Mouse (Mus musculus) retina, postnatal 7 days (tissue): Measurements from ENCODE around the gene Asb13.

Experiments
- DNase-seq: peaks from one replicate; pipeline ENCODE4 v3.0.0-alpha.2; 2012; ENCODE audit warnings: low read depth, low spot score

Gene Asb13

DNA sequence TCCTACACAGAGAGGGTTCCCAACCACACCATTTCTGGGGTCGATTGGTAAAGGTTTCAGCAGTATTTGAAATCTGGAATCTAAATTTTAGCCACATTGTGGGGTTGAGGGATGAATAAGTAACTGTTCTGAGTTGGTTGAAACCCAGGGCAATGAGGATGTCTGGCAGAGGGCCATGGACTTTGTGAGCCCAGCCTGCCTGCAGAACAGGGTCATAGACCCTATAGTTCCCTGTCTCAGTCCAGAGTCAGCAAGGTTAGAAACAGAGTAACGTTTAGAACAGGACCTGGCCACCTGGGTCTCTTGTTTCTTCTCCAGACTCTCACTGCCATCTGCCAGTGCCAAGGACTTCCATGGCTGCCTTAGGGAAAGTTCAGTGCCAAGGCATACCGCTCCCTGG lies 30.4 kb downstream of the Asb13 start:
- DNase-seq, result no peak

DNA sequence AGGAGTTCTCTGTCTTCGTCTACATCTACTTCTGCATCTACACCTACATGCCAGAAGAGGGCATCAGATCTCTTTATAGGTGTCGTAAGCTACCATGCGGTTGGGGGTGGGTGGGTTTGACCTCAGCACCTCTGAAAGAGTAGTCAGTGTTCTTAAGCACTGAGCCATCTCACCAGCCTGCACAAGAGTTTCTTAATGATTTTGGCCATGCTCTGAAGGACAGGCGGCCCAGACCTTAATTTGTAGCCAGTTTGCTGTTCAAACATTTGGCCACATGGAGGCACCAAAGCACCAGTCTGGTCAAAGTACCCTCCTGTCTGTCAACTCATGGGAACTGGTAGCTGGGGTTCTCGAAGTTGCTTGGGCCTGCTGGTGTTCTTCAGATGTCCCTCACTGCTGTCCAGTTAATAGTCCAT lies 31.5 kb downstream of the Asb13 start:
- DNase-seq, result peak; percentile 51

DNA sequence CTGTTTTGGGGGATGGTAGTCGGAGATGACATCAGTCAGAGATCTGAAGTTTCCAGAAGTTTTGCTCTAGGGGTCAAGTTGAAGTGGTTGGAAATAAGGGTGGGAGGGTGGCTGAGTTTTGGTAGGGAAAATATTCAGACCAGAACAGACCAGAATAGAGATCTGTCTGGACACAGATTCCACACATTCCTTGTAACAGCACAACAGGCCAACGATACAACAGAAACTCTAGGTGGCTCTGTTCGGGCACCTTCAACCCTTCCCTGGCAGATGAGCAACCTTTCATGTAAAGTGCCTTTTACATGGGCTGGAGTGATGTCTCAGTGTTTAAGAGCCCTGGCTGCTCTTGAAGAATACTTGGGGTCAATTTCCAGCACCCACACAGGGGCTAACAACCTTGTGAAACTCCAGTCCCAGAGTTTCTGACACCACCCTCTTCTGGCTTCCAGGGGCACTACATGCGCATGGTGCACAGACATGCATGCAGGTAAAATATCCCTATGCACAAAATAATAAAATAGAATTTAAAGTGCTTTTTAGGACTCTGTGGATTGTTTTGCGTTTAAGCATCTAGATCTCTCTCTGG lies 33.5 kb downstream of the Asb13 start:
- DNase-seq, result no peak

DNA sequence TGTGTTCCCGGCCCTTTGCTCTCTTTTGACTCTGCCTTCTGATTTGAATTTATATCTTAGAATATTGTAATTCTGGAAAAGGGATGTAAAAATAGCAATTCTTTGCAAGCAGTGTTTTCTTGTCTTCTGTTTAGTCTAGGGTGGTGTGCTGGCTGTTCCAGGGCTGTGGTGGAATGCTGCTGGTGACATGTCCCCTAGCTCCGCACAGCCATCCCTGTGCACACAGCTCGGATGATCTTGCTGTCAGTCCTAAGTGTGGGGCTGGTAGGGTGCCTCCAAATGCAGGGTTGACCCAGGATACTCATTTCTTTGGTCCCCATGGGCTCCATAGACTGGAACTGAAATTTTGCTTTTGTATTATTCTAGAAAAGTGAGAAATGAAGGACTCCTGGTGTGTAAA lies 34.2 kb downstream of the Asb13 start:
- no peak for DNase-seq

DNA sequence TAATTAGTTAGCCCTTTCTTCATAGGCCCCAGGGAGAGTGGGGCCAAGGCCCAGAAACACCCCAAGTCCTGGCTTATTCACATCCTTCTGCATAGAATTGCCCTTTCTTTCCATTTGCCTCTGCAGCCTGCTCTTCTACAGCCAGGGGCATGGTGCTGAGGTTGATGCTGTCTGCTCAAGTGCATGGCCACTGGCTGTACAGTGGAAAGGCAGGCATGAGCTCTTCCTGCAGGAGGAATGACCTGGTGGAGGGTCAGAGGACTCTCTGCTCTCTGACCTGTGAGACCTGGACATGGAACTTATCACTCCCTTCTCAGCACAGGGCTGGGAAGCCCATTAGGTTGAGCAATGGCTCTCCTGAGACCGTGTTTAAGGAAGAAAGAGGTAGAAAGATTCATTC lies 35.8 kb downstream of the Asb13 start:
- no peak for DNase-seq

DNA sequence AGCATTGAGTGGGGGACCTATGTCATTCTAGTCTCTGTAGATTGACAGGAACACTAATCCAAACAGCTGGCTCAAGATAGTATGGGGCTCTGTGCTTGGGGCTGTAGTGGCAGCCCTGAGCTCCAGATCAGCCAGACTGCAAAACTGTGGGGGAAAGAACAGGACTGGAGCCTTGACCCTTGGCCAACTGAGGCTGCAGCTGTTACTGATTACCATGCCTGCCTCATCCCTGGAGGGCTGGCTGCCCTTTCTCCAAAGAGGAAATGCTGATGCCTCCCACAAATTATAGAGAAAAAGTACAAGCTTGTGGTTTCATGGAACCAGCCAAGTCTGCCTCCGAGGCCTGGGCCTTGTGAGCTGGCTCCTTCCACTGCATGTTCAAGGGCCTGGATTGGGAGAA lies 36.2 kb downstream of the Asb13 start:
- DNase-seq, result no peak

DNA sequence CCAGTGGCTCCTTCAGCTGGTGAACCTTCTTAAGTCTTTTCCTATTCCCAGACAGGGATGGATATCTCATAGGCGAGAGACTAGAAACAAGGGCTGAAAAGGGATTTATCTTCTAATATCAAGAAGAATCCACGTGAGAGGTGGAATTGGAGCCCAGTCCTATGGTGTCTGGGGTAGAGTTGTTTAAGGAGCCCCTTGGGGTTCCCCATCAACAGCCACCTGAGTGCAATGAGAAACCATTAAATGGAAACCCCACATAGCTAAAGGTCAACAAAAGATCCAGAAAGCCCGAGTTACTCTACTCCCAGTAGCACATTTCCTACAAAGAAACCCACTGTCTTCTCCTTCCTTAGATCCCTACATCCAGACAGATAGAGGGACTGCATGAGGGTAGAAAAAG lies 39.3 kb downstream of the Asb13 start:
- DNase-seq, result no peak

DNA sequence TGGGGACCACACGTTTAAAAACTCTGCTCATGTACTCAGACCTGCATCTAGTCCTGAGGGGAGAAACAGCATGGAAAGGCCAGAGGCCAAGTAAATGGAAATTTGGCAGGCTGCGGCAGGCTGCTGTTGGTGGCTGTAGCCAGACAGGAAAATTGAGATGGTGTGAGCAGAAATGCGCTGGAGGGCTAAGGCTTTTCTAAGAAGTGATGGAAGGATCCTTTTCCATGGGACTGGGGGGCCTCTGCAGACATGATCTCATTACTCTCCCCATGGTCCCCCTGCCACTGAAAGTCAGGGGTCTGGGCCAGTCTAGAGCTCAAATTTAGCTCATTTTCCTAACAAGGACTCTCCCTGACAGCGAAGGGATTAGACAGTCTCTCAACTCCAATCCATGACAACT lies 39.8 kb downstream of the Asb13 start:
- DNase-seq, result no peak

DNA sequence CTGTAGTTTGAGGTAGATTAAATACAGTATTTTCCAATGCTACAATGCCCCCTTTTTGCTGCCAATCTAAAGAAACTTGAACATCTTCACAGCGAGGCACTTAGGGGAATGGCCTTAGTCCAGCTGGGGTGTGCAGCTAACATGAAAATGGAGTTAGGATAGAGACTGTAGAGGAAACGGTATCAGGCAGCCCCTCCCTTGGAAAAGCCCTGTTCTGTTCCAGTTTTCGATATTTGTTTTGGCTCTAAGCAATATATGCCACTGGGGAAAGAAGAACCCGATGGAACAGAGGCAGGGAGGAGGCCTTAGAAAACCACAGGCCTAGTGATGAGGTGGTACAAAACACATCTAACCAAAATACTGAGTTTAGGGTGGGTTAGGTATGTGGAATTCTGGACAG lies 42.0 kb downstream of the Asb13 start:
- DNase-seq, result no peak

DNA sequence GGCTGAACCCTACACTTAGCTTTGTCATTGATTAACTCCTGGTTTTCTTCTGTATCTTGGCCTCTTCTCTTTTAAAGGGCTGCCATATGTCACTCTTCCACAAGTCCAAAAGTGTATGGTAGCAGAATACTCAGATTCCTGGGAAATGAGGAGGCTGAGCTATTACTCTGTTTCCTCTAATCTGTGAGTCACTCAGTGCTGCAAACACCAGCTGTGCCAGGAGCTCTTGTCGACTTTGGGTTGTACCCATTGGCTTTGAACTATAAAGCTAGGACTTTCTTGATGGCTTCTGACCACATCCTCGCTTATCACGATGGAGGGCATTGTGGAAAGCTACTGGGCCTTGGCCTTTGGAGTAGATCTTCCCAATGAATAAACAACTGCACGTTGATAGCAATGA lies 45.3 kb downstream of the Asb13 start:
- no peak for DNase-seq

DNA sequence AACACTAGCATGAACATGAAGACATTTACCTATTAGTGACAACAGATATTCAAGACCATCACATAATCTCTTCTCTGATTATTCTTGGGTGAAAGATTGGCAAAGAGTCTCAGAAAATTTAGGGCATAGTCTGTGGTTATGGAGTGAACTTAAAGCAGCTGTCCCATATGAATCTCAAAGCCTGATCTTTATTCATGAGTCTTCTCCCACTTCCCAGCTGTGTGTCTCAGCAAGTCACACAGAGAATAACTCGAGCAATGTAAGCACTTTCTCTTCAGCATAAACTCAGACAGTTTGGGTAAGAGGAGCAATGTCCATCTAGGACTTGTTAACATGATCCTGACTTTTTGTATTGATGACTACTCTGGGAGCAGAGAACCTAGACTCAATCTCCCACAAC lies 52.5 kb downstream of the Asb13 start:
- DNase-seq, result no peak

DNA sequence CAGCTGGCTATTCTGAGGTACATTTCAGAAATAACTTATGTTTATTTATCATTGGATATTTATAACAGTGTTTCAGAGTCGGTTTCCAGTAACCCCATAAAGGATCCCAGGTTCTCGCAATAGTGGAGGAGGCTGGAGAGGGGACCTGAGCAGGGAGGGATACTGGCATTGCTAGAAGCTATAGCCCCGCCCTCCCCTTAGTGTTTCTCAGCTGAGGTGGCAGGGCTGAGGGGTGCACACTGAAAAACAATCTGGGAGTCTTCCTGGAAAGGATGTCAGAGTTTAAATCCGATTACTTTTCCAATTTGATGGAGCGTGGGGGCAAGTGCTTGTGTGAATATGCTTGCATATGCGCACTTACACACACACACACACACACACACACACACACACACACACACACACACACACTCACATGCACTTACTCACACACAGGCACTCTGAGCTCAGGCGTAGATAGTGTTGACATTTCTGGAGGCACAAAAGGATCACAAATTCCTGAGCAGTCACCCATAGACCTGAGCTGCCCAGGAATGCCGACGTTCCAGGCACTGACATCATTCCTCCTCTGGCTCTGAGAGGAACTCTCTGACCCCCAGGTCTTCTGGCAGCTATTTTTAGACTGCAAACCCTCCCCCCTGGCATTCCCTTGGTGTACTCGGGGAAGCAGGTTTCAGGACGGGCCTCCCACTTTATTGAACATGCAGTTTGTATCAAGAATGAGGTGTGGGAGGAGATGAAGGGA lies 60.9 kb downstream of the Asb13 start:
- no peak for DNase-seq

DNA sequence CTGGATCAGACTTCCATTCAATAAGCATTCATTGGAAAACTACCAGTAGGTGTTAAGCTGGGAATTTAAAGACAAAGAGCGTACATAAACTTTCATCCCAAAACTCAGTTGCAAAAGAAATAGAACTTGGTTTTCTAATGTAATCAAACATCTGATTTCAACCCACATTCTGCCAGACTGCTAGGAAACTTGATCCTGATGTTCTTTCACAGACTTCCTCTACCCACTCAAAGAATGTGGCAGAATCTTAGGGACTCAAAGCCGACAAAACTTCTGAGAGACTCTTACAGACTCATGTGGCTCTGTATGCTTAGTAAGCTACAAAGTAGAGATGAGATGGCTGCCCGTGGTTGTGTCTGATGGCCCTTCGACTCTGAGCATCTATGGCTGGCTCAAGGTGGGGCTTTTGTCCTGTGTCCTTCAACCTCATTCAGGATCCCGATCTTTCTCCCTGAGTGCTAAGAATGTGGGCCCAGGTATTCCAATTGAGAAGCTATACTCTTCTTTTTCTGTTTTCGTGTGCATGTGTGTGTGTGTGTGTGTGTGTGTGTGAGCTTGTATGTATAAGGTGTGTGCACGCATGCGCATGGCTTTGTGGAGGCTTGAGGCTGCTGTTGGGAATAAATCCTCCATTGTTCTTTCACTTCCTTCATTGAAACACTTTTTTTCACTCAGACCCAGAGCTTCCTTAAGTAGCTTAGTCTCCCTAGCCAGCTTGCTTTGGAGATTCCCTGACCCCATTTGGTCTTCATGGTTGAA lies 63.3 kb downstream of the Asb13 start:
- DNase-seq, result no peak

DNA sequence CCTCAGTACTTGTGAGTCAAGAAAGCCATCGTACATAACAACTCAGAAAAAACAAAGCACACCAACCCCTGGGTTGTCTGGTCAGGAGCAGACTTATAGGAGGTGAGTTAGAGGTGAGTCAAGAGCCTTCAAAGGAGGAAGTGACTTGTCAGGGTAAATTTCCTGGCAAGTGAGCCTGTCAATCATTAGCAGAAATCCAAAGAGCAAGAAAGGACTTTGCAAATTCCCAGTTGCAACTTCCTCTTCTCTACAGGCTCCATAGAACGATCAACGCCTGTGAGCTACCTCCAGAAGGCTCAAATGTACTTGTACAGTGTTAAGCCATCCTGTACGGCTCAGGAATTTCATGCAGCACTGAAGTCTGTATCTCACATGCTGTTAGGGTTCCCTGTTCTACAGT lies 66.9 kb downstream of the Asb13 start:
- DNase-seq, result no peak
